Comparison of ENCODE assay signal across 8 mouse cellular contexts in genomic region chr5:105698694-105699093, GRCm38 (mm10). TPM values are rescaled to one million over a fixed set of nuclear protein-coding genes. Genes with fewer than 3 reads are reported as not detected.
DNase-seq lines count a peak whose midpoint lies in the region; ATAC-seq and TF ChIP-seq lines count a peak whose summit lies in the region.

No protein-coding gene starts in this region.

- ATAC-seq in neural tube, embryonic 11.5 days (ENCODE audit: insufficient read depth, low FRiP score, low TSS enrichment), result no peak
- ATAC-seq in heart, postnatal 0 days (ENCODE audit: insufficient read depth, low read depth), result no peak
- no peak for ATAC-seq in limb, embryonic 15.5 days (ENCODE audit: insufficient number of reproducible peaks, low FRiP score, low TSS enrichment, low read depth)
- ATAC-seq in neural tube, embryonic 14.5 days (ENCODE audit: low read depth), result no peak

- WGBS in neural tube, embryonic 11.5 days, result 13% methylated on average over 7 of the region's 7 CpGs
- 46% methylated on average over 7 of the region's 7 CpGs for WGBS in heart, postnatal 0 days
- 27% methylated on average over 7 of the region's 7 CpGs for WGBS in limb, embryonic 15.5 days
- 10% methylated on average over 7 of the region's 7 CpGs for WGBS in neural tube, embryonic 14.5 days

- no peaks in the 10 kb centered on the region for H3K9me3 ChIP-seq in neural tube, embryonic 11.5 days (ENCODE audit: control insufficient read depth, low read length)
- no peaks in the 10 kb centered on the region for H3K9me3 ChIP-seq in heart, postnatal 0 days (replicated peaks; ENCODE audit: control insufficient read depth, low read length)
- no peaks in the 10 kb centered on the region for H3K9me3 ChIP-seq in limb, embryonic 15.5 days
- H3K9me3 ChIP-seq in neural tube, embryonic 14.5 days (ENCODE audit: control insufficient read depth, low read length), result no peaks in the 10 kb centered on the region

- no peak overlapping the region for H3K4me2 ChIP-seq in neural tube, embryonic 11.5 days (ENCODE audit: low read depth)
- peak overlapping the region; percentile 96; the same call in 1 of the 2 replicates for H3K4me2 ChIP-seq in heart, postnatal 0 days (ENCODE audit: low read depth, low read length)
- 0 out of 2 replicates have a peak overlapping the region, but pooled peaks have one; percentile 92 for H3K4me2 ChIP-seq in limb, embryonic 15.5 days
- peak overlapping the region; percentile 79; the same call in 1 of the 2 replicates for H3K4me2 ChIP-seq in neural tube, embryonic 14.5 days (ENCODE audit: low read depth, low read length)

- H3K36me3 ChIP-seq in neural tube, embryonic 11.5 days (ENCODE audit: control insufficient read depth, insufficient read depth, low read length), result no peaks in the 10 kb centered on the region
- H3K36me3 ChIP-seq in heart, postnatal 0 days (replicated peaks; ENCODE audit: control insufficient read depth, insufficient read depth, low read length), result no peaks in the 10 kb centered on the region
- no peaks in the 10 kb centered on the region for H3K36me3 ChIP-seq in limb, embryonic 15.5 days
- no peaks in the 10 kb centered on the region for H3K36me3 ChIP-seq in neural tube, embryonic 14.5 days (ENCODE audit: control insufficient read depth, insufficient read depth, low read length)

- no peaks in the 10 kb centered on the region for H3K27me3 ChIP-seq in neural tube, embryonic 11.5 days (ENCODE audit: control insufficient read depth, insufficient read depth, low read length)
- H3K27me3 ChIP-seq in heart, postnatal 0 days (ENCODE audit: control insufficient read depth, insufficient read depth, low read length), result no peaks in the 10 kb centered on the region
- H3K27me3 ChIP-seq in limb, embryonic 15.5 days, result no peaks in the 10 kb centered on the region
- H3K27me3 ChIP-seq in neural tube, embryonic 14.5 days (ENCODE audit: control insufficient read depth, insufficient read depth, low read length), result no peaks in the 10 kb centered on the region; the same call in 1 of the 2 replicates

- DNase-seq in neural tube, embryonic 11.5 days (ENCODE audit: low spot score), result peak; percentile 27
- no peak for DNase-seq in neural tube, embryonic 10.5 days (ENCODE audit: extremely low spot score, low spot score)
- DNase-seq in cerebellum, adult 9-10 months, result peak; percentile 54
- DNase-seq in heart, postnatal 0 days (ENCODE audit: low spot score), result no peak
- no peak for DNase-seq in B cell, adult 2 months
- DNase-seq in left cerebral cortex, adult 8-10 months (ENCODE audit: low spot score in 2 of 2), result no peak

- H3K4me3 ChIP-seq in neural tube, embryonic 11.5 days (ENCODE audit: low read depth, low read length), result no peak overlapping the region
- H3K4me3 ChIP-seq in heart, postnatal 0 days (ENCODE audit: low read depth, low read length), result peak overlapping the region; percentile 94; the same call in 1 of the 2 replicates
- H3K4me3 ChIP-seq in limb, embryonic 15.5 days, result no peak overlapping the region
- H3K4me3 ChIP-seq in neural tube, embryonic 14.5 days (ENCODE audit: low read depth, low read length), result no peak overlapping the region

- 0 out of 2 replicates have a peak, but pooled peaks cover 6% of the 10 kb centered on the region for H3K4me1 ChIP-seq in neural tube, embryonic 11.5 days (ENCODE audit: control insufficient read depth, insufficient read depth, low read length)
- H3K4me1 ChIP-seq in heart, postnatal 0 days (ENCODE audit: control insufficient read depth, insufficient read depth), result peaks cover 9% of the 10 kb centered on the region
- peaks cover 25% of the 10 kb centered on the region for H3K4me1 ChIP-seq in limb, embryonic 15.5 days
- H3K4me1 ChIP-seq in neural tube, embryonic 14.5 days (ENCODE audit: control insufficient read depth, insufficient read depth, low read length), result peaks cover 20% of the 10 kb centered on the region

- H3K27ac ChIP-seq in neural tube, embryonic 11.5 days (ENCODE audit: low read depth, low read length), result no peak overlapping the region
- peak overlapping the region; percentile 91; the same call in 1 of the 2 replicates for H3K27ac ChIP-seq in heart, postnatal 0 days (ENCODE audit: low read depth)
- H3K27ac ChIP-seq in limb, embryonic 15.5 days, result no peak overlapping the region
- H3K27ac ChIP-seq in neural tube, embryonic 14.5 days (ENCODE audit: low read depth, low read length), result no peak overlapping the region

- TF ChIP-seq CTCF in heart, postnatal 0 days (IDR thresholded peaks at IDR 0.05; ENCODE audit: low read depth), result no peak

- no peak overlapping the region for H3K9ac ChIP-seq in neural tube, embryonic 11.5 days (ENCODE audit: low read length)
- H3K9ac ChIP-seq in heart, postnatal 0 days (replicated peaks; ENCODE audit: low read depth, low read length), result no peak overlapping the region
- H3K9ac ChIP-seq in limb, embryonic 15.5 days, result no peak overlapping the region
- H3K9ac ChIP-seq in neural tube, embryonic 14.5 days (replicated peaks; ENCODE audit: low read depth, low read length), result no peak overlapping the region

- no peak for TF ChIP-seq EP300 in heart, postnatal 0 days (IDR thresholded peaks at IDR 0.05; ENCODE audit: low read depth)

RNA-seq across cellular contexts. Expression of gene Lrrc8d, which starts 1.1 kb away (rescaled TPM):
- polyA plus RNA-seq in neural tube, embryonic 11.5 days (2014; fragmentation: Nextera tagmentation; extraction: Ambion mirVana), result 28.1 and 28.6 TPM in 2 replicates
- 5.5 and 8.8 TPM in 2 replicates for total RNA-seq in heart, postnatal 0 days (2014; rRNA removed; ENCODE audit: low replicate concordance)
- 8.5 and 10.0 TPM in 2 replicates for polyA plus RNA-seq in heart, postnatal 0 days (2015; fragmentation: Nextera tagmentation; extraction: Ambion mirVana)
- polyA plus RNA-seq in limb, embryonic 15.5 days (2015; fragmentation: Nextera tagmentation; extraction: Ambion mirVana), result 10.7 and 11.6 TPM in 2 replicates
- polyA plus RNA-seq in neural tube, embryonic 14.5 days (2014; fragmentation: Nextera tagmentation; extraction: Ambion mirVana), result 35.7 and 44.3 TPM in 2 replicates
- total RNA-seq in left cerebral cortex, adult 8-10 months (2022), result 10 to 100 TPM; 39.2 to 45.4 (median 42.1) TPM

Comparison
In these comparisons a context has a peak if more than half of its experiments do, and no peak if none do; other contexts are left out.
1. DNase-seq: peak in neural tube, embryonic 11.5 days (single experiment) and cerebellum, adult 9-10 months (single experiment); none in neural tube, embryonic 10.5 days (single experiment), heart, postnatal 0 days (single experiment), B cell, adult 2 months (0 of 2) and left cerebral cortex, adult 8-10 months (0 of 2).